Mouse (Mus musculus): ENCODE measurements around the gene Nhej1.
A peak's percentile ranks its signal among the peaks of the same experiment; 100 is the strongest.

The Nhej1 gene

GRCm38 (mm10) chr1:74973590-74973989, 151.4 kb downstream of the Nhej1 start:
- no peak for DNase-seq (ENCODE audit: low spot score)

DNA sequence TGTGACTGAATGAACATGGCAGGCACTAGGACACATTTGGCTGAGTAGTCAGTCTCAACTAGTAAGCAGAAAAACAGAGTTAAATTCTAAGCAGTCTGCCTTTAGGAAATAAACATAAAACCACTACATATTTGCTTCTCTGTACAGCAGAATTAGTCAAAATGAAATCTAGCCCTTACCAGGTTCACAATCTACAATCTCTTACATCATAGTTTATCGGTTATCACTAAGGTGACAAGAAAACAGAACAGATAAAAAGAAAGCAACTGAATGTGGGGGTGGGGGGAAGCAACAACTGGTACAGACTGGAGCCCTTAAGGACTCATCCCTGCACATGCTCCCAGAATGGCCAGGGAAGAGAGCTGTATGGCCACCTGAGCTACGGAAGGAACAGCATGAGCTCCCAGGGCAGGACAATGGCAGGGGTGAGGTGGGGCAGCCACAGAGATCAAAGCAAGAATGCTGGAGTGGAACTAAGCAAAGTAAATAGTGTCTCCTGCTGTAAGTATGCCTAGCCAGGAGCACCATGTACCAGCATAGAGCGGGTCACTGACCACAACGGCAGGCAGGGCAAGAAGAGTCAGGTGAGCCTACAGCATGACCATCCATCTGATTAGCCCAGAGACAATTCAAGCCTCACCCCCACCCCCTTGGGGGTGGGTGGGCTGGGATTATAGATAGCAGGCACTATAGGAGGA, 153.5 kb downstream of the Nhej1 start:
- no peak for DNase-seq (ENCODE audit: low spot score)

- DNase-seq (ENCODE audit: low spot score): no peak
Observed at GRCm38 (mm10) chr1:74967962-74968580, 156.9 kb downstream of the Nhej1 start.

DNA sequence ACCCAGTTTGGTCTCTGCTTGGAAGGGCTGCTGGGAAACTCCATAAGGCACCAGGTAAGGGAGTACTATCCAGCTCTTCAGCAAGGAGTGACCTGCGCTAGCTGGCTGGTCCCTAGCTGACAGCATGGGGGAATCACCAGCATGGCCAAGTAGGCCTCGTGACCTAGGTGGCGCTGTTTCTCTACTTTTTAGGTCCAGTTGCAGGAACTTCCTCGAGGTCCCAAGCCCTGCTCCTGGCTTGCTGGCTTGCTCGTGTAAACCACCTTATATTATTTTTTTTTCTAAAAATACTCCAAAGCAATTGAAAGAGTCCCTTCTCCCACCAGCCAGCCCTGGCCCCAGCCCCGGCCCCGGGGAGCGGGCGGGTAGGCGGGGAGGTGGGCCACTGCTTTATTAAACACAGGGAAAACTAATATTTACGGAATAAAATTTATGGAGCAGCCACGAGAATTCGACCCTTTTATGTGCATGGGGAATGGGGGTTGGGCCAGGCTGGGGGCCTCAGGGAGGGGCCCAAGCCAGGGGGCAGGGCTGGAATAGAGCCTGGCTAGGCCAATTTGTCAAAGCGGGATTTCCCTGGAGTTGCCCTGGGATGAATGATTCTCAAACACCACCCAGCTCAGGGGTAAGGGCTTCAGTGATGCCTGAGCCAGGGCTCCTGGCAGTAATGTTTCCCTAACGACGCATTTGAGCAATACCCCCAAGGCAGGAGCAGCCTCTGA, 160.3 kb downstream of the Nhej1 start:
- peak; percentile 76 for DNase-seq (ENCODE audit: low spot score)

DNA sequence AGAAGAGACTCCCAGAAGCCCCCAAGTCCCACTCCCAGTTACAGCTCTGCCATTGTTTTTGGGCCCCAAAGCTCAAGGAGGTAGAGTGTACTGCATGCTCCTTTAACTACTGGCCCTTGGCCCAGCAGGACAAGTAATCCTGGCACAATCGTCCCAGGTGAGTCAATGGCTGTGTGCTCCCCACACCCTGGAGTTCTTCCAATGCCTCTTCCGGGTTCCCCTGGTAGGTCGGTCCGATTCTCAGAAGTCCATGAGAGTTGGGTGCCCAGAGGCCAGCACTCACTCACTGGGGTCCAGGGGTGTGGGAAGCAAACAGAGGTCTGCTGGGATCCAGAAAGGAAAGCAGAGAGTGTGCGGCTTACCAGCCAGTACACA, 162.2 kb downstream of the Nhej1 start:
- no peak for DNase-seq (ENCODE audit: low spot score)

GRCm38 (mm10) chr1:74962126-74962852, 162.7 kb downstream of the Nhej1 start:
- no peak for DNase-seq (ENCODE audit: low spot score)

- DNase-seq (ENCODE audit: low spot score): no peak
Observed at GRCm38 (mm10) chr1:74961722-74962121, 163.3 kb downstream of the Nhej1 start.

GRCm38 (mm10) chr1:74960059-74960458, 164.9 kb downstream of the Nhej1 start:
- no peak for DNase-seq (ENCODE audit: low spot score)

- no peak for DNase-seq (ENCODE audit: low spot score)
Observed at GRCm38 (mm10) chr1:74951556-74952210, 173.3 kb downstream of the Nhej1 start, which contains the start of gene Ihh. Gene Ihh, minus strand, starts transcription at chr1:74951672.

DNA sequence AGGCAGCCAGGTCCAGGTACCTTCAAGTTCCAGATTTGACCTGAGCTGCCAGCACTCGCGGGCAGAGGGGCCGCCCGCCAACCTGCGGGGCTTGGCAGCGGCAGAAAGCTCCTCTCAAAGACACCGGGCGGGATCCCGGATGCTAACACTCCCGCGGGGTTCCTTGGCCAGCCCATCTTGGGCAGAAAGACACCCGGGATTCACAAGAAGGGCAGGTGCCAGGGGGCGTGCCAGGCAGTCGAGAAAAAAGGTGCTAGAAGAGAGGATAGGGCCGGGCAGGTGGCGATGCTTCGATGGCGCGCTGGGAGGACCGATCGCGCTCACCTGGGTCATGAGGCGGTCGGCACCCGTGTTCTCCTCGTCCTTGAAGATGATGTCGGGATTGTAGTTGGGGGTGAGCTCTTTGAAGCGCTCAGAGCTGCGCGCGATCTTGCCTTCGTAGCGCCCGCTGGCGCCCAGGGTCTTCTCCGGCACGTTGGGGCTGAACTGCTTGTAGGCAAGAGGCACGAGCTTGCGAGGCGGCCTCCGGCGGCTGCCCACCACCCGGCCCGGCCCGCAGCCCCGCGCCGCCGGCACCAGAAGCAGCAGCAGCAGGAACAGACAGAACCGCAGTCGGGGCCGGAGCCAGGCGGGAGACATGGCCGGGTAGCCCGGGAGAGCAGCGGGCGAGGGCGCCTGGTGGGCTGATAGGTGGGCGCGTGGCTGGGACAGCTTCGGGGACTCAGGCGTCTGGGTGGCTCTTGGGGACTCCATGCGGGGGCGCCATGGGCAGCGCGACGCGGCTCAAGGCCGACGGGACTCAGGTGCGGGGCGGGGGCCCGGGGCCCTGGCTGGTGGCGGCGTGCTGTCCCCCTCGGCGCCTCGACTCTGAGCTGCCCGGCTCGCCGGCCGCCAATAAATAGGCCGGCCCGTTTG, 174.2 kb downstream of the Nhej1 start:
- no peak for DNase-seq (ENCODE audit: low spot score)

- no peak for DNase-seq (ENCODE audit: low spot score)
Observed at GRCm38 (mm10) chr1:74950066-74950465, 174.9 kb downstream of the Nhej1 start.

DNA sequence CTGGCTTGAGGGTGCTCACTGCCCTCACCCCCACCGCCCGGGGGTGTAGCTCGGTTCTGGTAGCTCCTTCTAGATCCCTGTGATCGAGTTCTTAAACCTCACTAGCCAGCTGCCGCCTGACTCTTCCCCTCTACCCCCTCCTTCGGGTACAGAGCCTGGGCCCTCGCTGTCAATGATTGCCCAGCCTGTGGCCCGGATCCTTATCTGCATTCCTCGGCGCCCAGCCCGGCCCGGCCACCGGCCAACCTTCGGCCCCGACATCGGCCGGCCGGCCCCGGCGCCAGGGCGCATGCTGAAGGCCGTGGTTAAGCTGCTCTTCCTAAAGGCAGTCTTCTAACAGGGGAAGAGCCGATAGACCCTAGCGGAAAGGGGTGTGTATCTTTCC, 175.3 kb downstream of the Nhej1 start:
- no peak for DNase-seq (ENCODE audit: low spot score)

GRCm38 (mm10) chr1:74948784-74949665, 176.0 kb downstream of the Nhej1 start:
- DNase-seq (ENCODE audit: low spot score): peak; percentile 68

- DNase-seq (ENCODE audit: low spot score): no peak
Observed at GRCm38 (mm10) chr1:74947986-74948670, 176.9 kb downstream of the Nhej1 start.

DNA sequence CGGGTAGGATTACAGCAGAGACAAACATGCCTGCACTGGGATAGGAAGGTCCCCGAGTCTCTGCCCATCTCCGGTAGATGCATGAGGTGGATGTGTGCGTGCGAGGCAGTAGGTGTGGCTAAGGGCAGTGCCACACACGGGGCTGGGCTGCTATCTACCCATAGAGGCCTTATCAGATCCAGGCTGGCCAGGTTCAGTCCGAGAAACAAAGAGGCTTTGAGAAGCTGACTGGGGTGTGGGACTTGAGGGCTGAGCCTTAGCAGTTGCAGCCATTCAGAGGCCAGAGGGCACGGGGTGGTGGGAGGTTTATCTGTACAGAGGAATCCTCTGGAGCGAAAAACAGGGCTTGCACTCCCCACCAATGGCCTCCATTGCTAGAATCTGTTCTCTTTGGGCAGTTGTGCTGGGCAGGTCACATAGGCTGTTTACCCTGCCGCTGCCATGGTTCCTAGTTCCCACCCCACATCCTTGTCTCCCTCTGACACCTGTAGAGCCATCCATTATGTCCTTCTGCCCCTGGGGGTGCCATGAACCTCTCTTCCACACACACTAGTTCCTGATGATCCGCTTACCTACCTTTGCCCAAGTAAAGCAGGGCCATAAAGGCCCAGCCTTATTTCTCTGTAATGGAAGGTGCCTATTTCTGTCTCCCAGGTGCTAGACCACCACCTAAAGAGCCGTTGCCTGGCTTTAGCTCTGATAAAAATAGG, 183.2 kb downstream of the Nhej1 start:
- DNase-seq (ENCODE audit: low spot score): no peak

GRCm38 (mm10) chr1:74939762-74940161, 185.2 kb downstream of the Nhej1 start:
- no peak for DNase-seq (ENCODE audit: low spot score)

GRCm38 (mm10) chr1:74936221-74936830, 188.7 kb downstream of the Nhej1 start:
- DNase-seq (ENCODE audit: low spot score): no peak

DNA sequence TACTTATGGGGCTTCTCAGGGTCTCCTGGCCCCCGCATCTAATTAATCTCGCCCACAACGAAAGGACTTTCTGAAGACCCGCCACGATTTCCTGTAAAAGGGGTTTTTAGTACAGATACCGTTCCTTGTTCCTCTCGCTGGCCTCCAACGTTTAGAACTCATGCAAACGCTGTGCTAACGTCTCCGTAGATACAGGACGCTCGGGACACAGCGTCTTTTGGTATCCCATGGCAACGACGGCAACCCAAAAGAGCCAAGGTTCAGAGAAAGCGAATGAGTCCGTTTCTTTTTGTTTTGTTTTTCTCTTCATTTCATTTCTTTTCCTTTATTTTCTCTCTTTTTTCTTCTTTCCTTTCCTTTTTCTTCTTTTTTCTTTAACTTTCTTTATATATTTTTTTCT, 189.6 kb downstream of the Nhej1 start, which contains the start of gene Cfap65:
Gene Cfap65, minus strand, starts transcription at position 198 of the 400 bp plus-strand sequence.
- no peak for DNase-seq (ENCODE audit: low spot score)

All from urinary bladder, postnatal 25 days (tissue).